Mouse (Mus musculus): ENCODE measurements around the gene Tssk6.

Tssk6 gene

GRCm38 (mm10) chr8:69884141-69884540 is 17.8 kb upstream of the Tssk6 start:
- DNase-seq (ENCODE audit: low read depth, low spot score) = no peak

GRCm38 (mm10) chr8:69887289-69888243 is 14.4 kb upstream of the Tssk6 start, which contains the start of gene Cilp2:
Gene Cilp2, minus strand, starts transcription at chr8:69887687.
- DNase-seq (ENCODE audit: low read depth, low spot score) = no peak

- DNase-seq (ENCODE audit: low read depth, low spot score) = no peak
These were observed 13.6 kb upstream of the Tssk6 start for GRCm38 (mm10) chr8:69888244-69888866.

- no peak for DNase-seq (ENCODE audit: low read depth, low spot score)
These were observed 13.1 kb upstream of the Tssk6 start for GRCm38 (mm10) chr8:69888902-69889301.

GRCm38 (mm10) chr8:69890813-69891241 is 11.2 kb upstream of the Tssk6 start:
- DNase-seq (ENCODE audit: low read depth, low spot score) = peak; percentile 58

GRCm38 (mm10) chr8:69893863-69894262 is 8.1 kb upstream of the Tssk6 start:
- peak; percentile 77 for DNase-seq (ENCODE audit: low read depth, low spot score)

GRCm38 (mm10) chr8:69894836-69895332 is 7.1 kb upstream of the Tssk6 start:
- no peak for DNase-seq (ENCODE audit: low read depth, low spot score)

- no peak for DNase-seq (ENCODE audit: low read depth, low spot score)
These were observed 6.1 kb upstream of the Tssk6 start for GRCm38 (mm10) chr8:69895772-69896451.

GRCm38 (mm10) chr8:69897857-69898256 is 4.1 kb upstream of the Tssk6 start:
- DNase-seq (ENCODE audit: low read depth, low spot score) = no peak

GRCm38 (mm10) chr8:69899876-69900275 is 2.1 kb upstream of the Tssk6 start:
- DNase-seq (ENCODE audit: low read depth, low spot score) = no peak

- DNase-seq (ENCODE audit: low read depth, low spot score) = no peak
These were observed 1.0 kb upstream of the Tssk6 start for GRCm38 (mm10) chr8:69900895-69901451.

- peak; percentile 99 for DNase-seq (ENCODE audit: low read depth, low spot score)
These were observed 361 bp upstream of the Tssk6 start for GRCm38 (mm10) chr8:69901484-69902162.

GRCm38 (mm10) chr8:69903063-69903542 is 1.1 kb downstream of the Tssk6 start:
- DNase-seq (ENCODE audit: low read depth, low spot score) = peak; percentile 100

GRCm38 (mm10) chr8:69904096-69904495 is 2.1 kb downstream of the Tssk6 start:
- DNase-seq (ENCODE audit: low read depth, low spot score) = no peak

- no peak for DNase-seq (ENCODE audit: low read depth, low spot score)
These were observed 4.3 kb downstream of the Tssk6 start for GRCm38 (mm10) chr8:69906260-69906659.

- no peak for DNase-seq (ENCODE audit: low read depth, low spot score)
These were observed 5.1 kb downstream of the Tssk6 start for GRCm38 (mm10) chr8:69907106-69907505.

- no peak for DNase-seq (ENCODE audit: low read depth, low spot score)
These were observed 9.9 kb downstream of the Tssk6 start for GRCm38 (mm10) chr8:69911917-69912316.

- no peak for DNase-seq (ENCODE audit: low read depth, low spot score)
These were observed 10.6 kb downstream of the Tssk6 start for GRCm38 (mm10) chr8:69912478-69913074.

GRCm38 (mm10) chr8:69914526-69914925 is 12.5 kb downstream of the Tssk6 start:
- DNase-seq (ENCODE audit: low read depth, low spot score) = no peak

- DNase-seq (ENCODE audit: low read depth, low spot score) = no peak
These were observed 13.8 kb downstream of the Tssk6 start for GRCm38 (mm10) chr8:69915748-69916147.

Measured in mesoderm, embryonic 11.5 days (tissue).